Mouse (Mus musculus): ENCODE results near the gene Unc93a2. TPM values are rescaled to one million over a fixed set of nuclear protein-coding genes. Genes with fewer than 3 reads are reported as not detected.

The Unc93a2 gene
- polyA plus RNA-seq (2012; rRNA removed): 0.17 and 0.48 TPM in 2 replicates

GRCm38 (mm10) chr17:7385364-7385763, at the start of gene Unc93a2:
Unc93a2 (minus strand) TSS chr17:7385464.

GRCm38 (mm10) chr17:7371879-7372278, 13.4 kb downstream of the Unc93a2 start, which contains the start of gene Gm49630:
Gm49630 (minus strand) TSS chr17:7371979.

GRCm38 (mm10) chr17:7352596-7352995, 32.7 kb downstream of the Unc93a2 start, which contains the start of gene Ttll2:
Ttll2 (minus strand) TSS chr17:7352696.

GRCm38 (mm10) chr17:7324346-7324745, 60.9 kb downstream of the Unc93a2 start, which contains the start of gene Tcp10a:
Tcp10a (plus strand) TSS chr17:7324646.

Other genes starting within 250 kb of the Unc93a2 start
- gene Rps6ka2, start 215.3 kb downstream of the Unc93a2 start, polyA plus RNA-seq (2012; rRNA removed): 2.3 and 2.5 TPM in 2 replicates
- not detected in 2 replicates for gene Tcp10a, start 60.8 kb downstream of the Unc93a2 start, polyA plus RNA-seq (2012; rRNA removed)
- 0.10 TPM in 1 of 2 replicates, not detected in the other for gene Ttll2, start 32.8 kb downstream of the Unc93a2 start, polyA plus RNA-seq (2012; rRNA removed)
- 0.32 TPM in 1 of 2 replicates, not detected in the other for gene Gm49630, start 13.5 kb downstream of the Unc93a2 start, polyA plus RNA-seq (2012; rRNA removed)

Measured in stomach, adult 2 months (tissue).